Mouse (Mus musculus) right cerebral cortex, postnatal 14 days (tissue): Measurements from ENCODE around the gene Lypla2.
A peak's percentile ranks its signal among the peaks of the same experiment; 100 is the strongest.

ENCODE experiments used
- DNase-seq: peaks from one replicate; pipeline ENCODE4 v3.0.0; 2022

The Lypla2 gene

DNA sequence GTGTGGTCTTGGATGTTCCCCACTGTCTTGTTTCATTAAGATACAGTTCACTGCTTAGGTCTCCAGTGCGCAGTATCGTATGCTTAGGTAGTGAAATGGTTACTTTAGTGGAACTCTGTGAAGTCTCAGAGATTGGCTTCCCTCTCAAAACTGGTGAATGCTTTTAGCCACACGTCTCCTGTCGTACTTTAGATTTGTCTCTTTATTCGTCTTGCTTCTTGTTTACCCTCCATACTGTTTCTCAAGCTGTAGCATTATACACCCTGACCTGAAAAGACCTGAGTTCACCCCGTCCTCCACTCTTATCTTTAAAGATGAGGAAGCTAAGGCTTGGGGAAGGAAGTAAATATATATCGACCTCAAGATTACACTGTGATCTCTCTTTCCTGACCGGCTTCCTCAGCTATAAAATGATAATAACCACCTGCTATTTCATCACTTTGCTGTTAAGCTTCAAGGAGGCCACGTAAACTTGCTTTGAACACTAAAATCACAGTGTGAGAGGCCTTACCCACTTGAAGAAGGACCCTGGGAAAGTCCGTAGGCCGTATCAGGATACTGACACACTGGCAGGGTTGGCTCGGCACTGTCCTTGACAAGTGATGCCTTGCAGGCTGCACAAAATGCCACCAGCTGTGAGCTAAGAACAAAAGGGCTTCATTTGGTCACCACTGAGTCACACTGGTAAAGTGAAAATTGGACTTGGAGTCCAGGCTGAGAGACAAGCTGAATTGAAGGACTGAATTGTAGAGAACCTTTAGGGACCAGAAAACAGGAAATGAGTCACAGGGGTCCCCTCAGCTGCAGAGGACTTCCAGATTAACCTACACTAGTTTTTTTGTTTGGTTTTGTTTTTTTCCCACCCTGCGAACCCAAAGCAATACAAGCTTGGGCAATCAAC lies 735 bp upstream of the Lypla2 start:
- DNase-seq = no peak

DNA sequence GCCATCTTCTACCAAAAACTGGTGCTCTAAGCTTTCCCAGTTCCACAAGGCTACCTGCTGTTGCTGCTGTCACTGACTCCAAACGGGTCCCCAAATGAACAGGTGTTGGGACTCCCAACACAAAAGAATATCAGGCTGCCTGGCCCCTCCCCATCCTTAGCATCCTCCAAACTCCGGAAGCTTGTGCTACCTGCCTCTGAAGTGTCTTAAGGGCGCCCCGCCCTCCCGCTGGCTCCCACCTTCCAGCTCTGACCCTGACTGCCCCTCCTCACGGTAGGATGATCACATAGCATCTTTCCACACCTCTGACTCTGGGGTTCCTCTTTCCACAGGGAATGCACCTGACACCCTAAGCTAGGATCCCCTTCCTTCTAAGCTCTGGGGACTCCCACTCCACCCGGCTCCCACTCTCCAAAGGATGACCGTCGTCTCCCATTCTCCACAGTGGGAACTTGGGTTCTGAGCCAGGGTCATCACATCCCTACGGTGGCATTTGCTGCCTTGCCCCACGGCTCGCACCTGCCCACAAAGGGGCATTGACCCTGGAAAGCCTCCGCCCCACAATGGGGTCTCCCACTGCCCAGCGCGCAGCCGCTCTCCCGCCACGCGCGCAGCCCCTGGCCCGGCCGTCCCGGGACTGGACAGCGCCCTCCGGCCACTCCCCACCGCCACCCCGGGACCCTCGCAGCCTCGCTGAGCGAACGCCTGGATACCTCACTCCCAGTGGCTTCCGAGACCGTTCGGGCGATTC lies 446 bp downstream of the Lypla2 start:
- no peak for DNase-seq

DNA sequence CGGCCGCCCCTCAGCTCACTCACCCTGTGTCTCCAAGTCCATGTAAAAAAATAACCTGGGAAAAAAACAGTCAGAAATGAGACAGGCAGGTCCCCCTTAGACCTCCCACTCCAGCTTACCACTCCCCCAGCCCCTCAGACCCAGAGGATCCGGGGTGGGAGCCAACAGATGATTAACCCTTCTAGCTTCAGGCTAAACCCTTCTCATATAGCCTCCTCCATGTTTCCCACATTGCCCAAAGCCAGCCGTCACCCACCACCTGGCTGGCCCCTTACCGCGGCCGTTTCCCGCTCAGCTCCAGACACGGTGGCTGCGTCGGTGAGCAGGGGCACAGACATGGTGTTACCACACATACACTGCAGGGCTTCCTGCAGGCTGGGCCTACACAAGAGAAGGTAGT lies 1.8 kb downstream of the Lypla2 start:
- DNase-seq = no peak

DNA sequence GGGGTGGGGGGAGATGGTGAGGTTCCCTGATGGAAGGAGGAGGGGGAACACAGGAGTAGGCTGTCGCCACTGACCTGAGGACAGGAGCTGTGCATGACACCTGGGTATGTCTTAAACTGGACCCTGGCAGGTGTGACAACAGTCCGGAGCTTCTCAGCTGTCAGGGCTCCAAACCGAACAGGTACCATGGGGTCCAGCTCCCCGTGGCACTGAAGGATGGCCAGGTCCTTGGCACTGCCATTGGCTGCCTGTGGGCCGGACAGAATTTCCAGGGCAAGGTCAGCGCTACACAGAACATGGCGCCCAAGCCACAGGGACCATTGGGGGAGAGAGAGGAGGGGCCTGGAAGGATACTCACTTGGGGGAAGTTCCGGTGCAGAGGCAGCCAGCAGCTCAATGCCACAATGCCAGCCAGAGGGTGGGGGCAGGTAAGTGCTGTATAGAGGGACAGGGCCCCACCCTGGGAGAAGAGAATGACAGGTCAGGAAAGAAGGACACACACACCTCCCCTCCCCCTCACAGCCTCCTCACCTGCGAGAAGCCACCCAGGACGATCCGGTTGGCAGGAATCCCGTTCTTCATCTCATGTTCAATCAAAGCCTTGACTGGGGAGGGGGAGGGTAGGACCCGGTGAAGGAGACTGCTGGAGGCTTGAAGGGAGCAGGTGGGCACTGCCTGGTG lies 3.2 kb downstream of the Lypla2 start:
- no peak for DNase-seq

DNA sequence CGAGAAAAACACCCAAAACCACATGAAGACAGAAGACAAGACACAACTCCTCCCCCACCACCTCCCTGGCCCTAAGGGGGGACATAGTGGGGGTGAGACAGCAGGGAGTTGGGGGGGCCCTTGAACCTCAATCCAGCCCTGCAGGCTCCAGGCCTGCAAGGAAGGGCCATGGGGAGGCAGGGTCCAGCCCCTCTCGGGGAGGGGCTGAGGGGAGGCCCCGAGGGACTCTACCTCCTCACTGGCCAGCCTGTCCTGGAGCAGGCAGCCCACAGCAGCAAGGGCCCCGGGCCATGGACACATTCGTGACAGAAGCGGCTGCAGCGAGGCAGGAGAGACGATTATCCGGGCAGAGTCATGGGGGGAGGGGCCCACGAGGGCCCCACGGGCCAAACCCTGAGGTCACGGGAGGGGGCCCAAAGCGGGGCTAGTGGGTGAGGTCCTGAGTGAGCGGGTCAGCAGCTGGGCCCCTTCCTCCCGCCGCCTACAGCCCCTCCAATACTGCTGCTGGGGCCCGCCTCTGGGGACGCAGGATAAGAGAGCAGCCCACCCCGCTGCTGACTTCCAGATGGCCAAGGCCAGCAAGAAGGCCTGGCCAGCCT lies 4.1 kb downstream of the Lypla2 start:
- no peak for DNase-seq

DNA sequence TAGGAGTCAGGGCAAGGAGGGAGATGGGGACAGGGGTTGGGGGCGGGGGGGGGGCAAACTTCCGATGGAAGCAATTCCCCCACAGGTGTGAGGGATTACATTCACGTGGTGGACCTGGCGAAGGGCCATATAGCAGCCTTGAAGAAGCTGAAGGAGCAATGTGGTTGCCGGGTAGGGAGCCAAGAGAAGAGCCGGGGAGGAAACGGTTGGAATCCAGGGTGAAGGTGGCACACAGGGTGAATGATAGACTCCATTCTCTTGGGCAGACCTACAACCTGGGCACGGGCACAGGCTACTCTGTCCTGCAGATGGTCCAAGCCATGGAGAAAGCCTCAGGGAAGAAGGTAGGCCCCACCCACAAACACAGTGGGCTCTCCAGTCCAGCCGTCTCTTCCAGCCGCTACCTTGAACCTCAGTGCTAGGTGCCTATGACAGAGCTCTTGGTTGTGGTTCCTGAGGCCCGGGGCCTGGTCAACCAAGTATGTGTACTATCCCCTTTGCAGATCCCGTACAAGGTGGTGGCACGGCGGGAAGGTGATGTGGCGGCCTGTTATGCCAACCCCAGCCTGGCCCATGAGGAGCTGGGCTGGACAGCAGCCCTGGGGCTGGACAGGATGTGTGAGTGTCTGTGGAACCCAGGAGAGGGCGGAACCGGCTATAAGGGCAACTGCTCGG lies 5.2 kb downstream of the Lypla2 start:
- DNase-seq = no peak

DNA sequence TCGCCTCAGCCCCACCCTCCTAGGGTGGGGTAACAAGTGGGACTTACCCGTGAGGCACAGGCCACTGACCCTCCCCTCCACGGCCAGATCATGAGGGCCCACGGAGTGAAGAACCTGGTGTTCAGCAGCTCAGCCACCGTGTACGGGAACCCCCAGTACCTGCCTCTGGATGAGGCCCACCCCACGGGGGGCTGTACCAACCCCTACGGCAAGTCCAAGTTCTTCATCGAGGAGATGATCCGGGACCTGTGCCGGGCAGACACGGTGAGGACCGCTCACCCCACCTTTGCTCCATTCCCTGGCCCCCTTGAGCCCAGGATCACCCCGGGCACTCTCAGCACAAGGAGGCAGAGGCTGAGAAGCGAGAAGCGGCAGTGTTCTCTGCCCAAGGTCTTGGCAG lies 6.1 kb downstream of the Lypla2 start:
- no peak for DNase-seq

DNA sequence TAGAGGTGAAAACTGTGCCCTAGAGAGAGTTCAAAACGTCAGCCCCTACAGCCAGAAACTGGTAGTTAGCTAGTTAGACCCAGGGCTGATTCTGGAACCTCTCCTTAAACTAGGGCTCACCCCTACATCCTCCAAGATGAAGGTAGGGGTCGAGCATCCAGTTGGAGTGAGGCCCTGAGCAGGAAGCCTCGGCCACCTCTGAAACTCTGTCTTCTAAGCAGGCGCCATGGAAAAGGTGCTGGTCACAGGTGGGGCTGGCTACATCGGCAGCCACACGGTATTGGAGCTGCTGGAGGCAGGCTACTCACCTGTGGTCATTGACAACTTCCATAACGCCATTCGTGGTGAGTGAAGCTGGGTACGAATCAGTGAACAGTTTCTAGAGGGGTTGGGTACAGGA lies 7.3 kb downstream of the Lypla2 start:
- no peak for DNase-seq

DNA sequence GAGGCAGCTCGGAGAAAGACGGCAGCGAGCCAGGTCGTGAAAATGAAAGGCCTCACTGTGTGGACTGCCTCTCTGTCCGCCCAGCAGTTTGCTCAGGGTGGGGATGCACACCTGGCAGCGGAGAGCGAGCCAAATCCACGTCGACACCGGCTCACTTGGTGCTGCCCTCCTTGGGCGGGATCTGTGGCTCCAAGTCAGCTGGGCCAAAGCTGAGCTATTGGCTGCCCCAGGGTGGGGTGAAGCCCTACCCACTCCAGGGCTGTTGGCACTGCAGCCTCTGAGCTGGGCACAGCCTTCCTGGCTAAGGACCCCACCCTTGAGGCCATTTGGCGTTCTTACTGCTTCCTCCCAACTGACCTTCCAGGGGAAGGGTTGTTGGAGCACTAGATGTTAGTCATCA lies 8.0 kb downstream of the Lypla2 start:
- peak; percentile 54 for DNase-seq

DNA sequence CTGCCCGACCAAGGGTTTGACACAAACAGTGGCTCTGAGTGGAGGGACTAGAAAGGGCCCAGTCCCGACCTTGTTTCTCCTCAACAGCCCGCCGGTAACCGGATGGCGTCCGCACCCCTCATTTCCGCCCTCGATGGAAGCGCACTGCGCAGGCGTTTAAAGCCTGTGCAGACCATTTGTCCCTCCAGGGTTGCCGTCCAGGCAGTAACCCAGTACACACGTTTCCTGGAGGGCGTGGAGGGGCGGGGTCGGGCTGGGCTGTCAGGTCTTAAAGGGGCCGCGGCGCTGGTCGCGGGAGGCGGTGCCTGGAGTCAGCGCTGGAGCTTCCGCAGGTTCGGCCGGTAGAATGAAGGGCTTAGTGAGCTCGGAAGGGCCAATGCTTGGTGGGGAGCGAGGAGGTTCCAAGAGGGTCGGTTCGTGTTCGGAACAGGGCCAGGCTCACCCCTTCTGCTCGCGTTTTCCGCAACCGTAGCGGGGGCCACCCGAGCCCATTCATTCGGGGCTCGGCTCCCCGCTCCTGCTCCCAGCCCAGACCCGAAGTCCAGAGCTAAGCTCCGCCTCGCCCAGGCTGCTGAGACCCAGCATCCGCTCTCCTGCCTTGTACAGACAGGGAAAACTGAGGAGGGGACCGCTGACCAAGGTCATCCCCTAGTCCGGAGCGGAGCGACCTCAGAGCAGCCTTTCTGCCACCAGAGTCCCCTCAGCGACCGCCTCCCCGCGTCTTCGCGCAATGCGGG lies 8.8 kb downstream of the Lypla2 start, which contains the start of gene Gale:
TSS of gene Gale (plus strand) at position 271 of the 737 bp plus-strand sequence.
- peak; percentile 91 for DNase-seq

DNA sequence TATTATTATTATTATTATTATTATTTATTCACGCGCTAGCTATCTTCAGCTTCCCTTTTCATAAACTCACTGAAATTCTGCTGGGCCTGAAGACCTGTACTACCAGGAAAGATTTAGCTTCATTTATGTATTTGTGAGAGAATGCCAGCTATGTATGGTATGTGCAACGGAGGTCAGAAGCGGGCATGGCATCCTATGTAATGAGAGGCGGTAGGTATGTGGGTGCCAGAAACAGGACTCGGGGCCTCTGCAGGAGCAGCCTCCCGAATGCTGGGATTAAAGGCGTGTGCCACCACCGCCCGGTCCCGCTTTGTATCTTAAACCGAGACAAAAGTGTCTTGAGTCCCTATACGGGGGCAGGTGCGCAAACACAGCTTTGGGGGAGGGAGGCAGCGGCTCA lies 9.5 kb downstream of the Lypla2 start:
- DNase-seq = no peak

DNA sequence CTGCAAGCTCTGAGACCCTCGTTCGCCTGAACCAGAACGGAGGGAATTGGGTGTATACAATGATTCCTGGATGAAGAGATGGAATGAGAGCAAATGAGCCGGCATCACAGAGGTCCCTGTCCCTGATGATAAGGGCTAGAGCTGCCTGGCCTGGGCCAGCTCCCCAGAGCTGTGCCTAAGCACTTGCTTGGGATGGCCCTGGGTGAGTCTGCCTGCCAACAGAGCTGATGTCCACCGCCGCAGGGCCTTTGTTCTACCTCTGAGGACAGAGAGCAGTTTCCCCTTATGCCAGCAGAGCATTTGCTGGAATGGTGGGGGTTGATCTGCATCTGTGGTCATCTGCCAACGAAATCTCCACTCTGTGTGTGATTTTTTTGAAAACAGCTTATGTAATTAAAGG lies 10.2 kb downstream of the Lypla2 start:
- no peak for DNase-seq

DNA sequence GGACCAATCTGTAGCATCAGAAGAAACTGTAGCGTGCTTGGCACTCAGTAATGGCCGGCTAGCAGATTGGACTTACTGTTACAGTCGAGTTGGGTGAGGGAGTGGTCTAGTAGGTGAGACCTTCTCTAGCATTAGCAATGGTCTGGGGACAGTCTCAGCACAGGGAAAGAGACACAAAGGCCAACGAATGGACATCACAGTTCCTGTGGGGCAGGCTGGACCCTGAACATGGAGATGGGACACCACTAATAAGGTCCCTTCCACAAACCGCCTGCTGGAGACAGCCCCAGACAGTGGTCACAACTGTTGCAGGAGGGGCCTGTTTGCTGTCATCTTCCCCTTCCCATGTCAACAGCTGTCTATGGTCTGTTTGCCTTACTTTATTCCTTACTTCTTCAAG lies 10.7 kb downstream of the Lypla2 start:
- DNase-seq = no peak

DNA sequence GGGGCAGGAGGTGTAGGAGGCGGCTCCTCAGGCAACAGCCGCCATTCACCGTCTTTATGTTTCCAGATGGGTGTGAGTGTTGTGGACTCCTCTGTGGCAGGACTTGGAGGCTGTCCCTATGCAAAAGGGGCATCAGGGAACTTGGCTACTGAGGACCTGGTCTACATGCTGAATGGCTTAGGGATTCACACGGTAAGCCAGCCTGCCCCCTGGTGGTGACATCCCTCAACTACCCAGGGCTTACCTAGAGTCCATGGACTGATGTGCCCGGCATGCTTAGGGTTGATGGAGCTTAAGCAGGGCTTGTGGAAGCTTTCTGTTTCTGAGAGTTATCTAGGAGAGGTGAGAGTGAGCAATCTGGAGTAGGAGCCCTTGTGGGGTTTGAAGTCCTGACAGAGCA lies 11.7 kb downstream of the Lypla2 start:
- peak; percentile 85 for DNase-seq

DNA sequence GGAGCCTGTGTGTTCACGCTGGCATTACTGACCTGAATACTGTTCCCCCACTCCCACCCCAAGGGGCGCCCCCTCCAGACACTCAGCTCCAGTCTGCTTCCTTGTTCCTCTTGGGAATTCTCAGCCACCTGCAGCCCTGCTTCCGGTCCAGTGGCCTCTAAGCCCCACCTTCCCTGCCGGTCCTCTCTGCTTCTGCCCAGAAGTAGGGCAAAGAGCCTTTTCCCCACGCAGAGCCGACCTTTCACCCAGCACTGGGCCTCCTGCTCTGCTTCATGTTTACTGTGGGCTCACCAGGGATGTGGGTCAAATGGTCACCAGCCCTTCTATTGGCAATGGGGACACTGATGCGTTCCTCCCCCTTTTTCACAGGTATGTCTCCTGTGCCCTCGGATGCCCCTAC lies 14.1 kb downstream of the Lypla2 start:
- DNase-seq = no peak

DNA sequence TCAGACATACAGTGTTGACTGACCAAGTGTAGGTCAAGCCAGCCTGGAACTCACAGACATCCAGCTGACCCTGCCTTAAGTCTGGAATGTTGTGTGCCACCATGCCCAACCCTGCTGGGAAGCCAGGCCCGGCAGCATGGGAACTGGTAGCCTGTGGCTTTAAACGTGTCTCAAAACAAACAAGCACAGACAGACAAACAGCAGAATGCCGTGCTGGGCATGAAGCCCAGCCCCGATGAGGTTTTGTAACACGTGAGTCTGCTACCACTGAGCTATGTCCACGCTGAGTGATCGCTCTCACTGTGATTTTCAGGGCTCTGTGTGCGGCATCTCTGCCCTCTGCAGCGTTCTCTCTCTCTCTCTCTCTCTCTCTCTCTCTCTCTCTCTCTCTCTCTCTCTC lies 16.5 kb downstream of the Lypla2 start:
- no peak for DNase-seq

DNA sequence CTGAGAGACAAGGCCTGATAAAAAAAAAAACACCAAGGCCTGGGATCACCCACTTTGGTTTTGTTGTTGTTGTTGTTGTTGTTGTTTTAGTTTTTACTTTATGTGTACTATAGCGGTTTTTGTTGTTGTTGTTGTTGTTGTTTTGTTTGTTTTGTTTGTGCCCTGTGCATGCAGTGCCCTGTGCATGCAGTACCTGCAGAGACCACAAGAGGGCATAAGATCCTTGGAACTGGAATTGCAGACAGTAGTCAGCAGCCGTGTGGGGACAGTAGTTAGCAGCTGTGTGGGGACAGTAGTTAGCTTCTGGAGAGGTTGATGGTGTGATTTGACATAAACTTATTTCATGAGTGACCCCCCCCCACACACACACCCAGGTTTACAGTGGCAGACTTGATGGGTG lies 18.2 kb downstream of the Lypla2 start:
- peak; percentile 75 for DNase-seq

DNA sequence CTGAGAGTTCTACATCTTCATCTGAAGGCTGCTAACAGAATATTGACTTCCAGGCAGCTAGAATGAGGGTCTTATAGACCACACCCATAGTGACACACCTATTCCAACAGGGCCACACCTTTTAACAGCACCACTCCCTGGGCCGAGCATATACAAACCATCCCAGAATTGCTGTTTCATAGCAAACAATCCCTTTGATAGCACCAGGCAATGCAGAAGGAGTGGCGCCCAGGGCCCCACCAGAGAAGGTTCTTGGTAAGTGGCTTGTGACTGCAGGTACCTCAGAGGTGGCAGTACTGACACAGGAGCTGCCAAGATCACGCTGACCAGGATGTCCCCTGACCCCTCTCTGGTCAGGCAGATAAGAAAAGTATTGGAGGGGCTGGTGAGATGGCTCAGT lies 19.2 kb downstream of the Lypla2 start:
- DNase-seq = no peak

DNA sequence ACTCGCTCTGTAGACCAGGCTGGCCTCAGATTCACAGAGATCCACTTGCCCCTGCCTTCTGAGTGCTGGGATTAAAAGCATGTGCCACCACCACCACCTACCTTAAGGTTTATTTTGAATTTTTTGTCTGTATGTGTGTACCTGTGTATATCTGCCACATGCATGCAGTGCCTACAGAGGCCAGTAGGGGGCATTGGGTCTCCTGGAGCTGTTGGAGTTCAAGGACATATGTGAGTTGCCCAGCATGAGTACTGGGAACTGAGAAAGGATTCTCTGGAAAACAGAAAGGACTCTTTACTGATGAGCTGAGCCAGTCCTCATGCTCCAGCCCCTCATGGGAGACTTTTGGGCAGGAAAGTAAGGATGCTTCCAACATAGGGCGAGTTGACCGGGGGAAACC lies 20.9 kb downstream of the Lypla2 start:
- DNase-seq = no peak

DNA sequence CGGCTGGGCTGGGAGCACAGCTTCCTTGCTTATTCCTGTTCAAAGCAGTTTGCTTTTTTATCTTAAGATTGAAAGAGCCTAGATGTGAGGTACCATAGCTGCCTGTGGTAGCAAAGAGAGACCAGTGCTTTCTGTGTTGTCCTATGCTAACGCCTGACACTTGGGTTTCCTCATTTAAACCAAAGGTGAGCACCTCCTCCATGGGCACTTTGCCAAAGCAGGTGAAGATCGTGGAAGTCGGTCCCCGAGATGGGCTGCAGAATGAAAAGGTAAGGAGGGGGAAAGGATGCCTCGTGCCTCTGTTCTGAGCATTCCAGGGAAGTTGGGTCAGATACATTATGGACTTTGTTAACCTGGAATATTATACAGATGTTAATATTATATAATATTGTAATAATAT lies 22.1 kb downstream of the Lypla2 start:
- DNase-seq = no peak

DNA sequence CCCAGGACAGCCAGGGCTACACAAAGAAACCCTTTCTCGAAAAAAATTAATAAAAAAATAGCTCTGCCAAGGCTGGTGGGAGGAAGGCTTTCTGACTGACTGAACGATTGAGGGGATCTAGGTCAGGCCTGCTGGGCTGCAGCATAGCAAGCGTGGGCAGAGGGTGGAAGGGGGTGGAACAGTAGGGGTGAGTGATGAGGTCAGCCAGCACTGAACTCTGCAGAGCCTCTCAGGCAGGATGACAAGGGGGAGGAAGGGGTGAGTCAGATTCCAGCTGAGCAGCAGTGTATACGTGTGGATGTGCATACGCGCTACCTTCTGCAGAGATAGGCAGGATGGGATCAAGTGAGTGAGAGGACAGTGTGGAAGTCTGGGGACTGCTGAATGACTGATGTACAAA lies 22.5 kb downstream of the Lypla2 start:
- no peak for DNase-seq

DNA sequence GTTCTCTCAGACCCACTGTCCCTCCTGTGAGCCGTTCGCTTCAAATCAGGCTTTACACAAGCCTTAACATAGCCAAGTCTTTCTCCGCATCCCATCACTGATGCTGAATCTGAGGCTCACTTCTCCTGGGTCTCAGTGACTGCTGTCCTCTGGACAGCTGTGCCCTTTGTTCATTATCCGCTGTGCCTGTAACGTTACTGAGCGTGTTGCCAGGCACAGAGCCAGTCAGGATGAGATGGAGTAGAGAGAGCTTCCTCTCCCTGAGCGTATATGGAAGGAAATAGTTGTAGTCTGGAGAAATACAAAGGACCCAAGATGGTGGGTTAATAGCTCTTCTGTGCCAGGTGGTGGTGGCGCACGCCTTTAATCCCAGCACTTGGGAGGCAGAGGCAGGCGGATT lies 23.0 kb downstream of the Lypla2 start:
- no peak for DNase-seq
